Mouse (Mus musculus): ENCODE measurements at regions not wholly inside any gene's neighbourhood (a gene's known extent, or its start where the extent isn't known, plus 50 kb on each side); places are given as distances from the start of the nearest gene placed in this dataset.

GRCm38 (mm10) chr11:63671816-63672215 lies 250.3 kb downstream of the Hs3st3b1 start:
- Histone ChIP-seq H3K36me3 (ENCODE audit: control insufficient read depth, insufficient read depth, low read length) (no peaks in the 10 kb centered on the region), H3K9ac (ENCODE audit: low read length) (no peak overlapping the region), H3K9me3 (replicated peaks; ENCODE audit: control insufficient read depth, low read length) (no peaks in the 10 kb centered on the region), H3K4me1 (ENCODE audit: control insufficient read depth, insufficient read depth, low read length) (no peaks in the 10 kb centered on the region), H3K4me3 (replicated peaks; ENCODE audit: low read length) (no peak overlapping the region), H3K27ac (ENCODE audit: low read length) (no peak overlapping the region), H3K27me3 (ENCODE audit: control insufficient read depth, insufficient read depth, low read length) (no peaks in the 10 kb centered on the region), H3K4me2 (ENCODE audit: low read depth, low read length) (no peak overlapping the region)
- no peak for ATAC-seq (ENCODE audit: insufficient read depth, low FRiP score)
- 34% methylated on average over 2 of the region's 2 CpGs for WGBS

- Histone ChIP-seq H3K4me3 (replicated peaks; ENCODE audit: low read length) (no peak overlapping the region), H3K36me3 (ENCODE audit: control insufficient read depth, insufficient read depth, low read length) (no peaks in the 10 kb centered on the region), H3K4me2 (ENCODE audit: low read depth, low read length) (no peak overlapping the region), H3K27ac (ENCODE audit: low read length) (no peak overlapping the region), H3K27me3 (ENCODE audit: control insufficient read depth, insufficient read depth, low read length) (no peaks in the 10 kb centered on the region), H3K9ac (ENCODE audit: low read length) (no peak overlapping the region), H3K9me3 (replicated peaks; ENCODE audit: control insufficient read depth, low read length) (no peaks in the 10 kb centered on the region), H3K4me1 (ENCODE audit: control insufficient read depth, insufficient read depth, low read length) (no peaks in the 10 kb centered on the region)
- WGBS: 78% methylated on average over 11 of the region's 11 CpGs
- no peak for ATAC-seq (ENCODE audit: insufficient read depth, low FRiP score)
Observed at GRCm38 (mm10) chr11:63677921-63678320, 244.2 kb downstream of the Hs3st3b1 start.

DNA sequence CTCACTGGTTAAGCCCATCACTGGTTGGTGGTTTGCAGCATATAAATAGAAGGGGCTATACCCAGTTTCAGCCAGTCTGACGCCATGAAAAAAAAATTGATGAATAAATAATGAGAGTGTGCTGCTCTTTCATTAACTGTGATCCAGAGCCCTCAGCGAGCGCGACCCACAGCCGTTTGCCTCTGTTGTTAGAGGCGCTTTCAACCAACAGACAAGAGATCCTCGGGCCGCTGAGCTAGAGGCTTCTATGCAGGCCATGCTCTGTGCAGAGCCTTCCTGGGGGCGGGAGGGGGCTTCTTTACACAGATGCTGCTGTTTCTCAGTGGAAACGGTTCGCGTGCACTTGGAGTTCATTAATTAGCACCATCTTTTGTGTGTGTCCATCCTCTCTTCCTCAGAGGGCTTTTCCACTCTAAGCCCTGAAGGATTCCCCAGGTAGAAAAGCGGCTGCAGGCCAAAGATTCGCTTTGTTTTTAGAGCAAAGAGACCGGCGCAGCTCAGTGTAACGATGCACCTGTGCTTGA lies 243.6 kb downstream of the Hs3st3b1 start:
- H3K9me3 ChIP-seq (replicated peaks; ENCODE audit: control insufficient read depth, low read length): no peaks in the 10 kb centered on the region
- H3K4me2 ChIP-seq (ENCODE audit: low read depth, low read length): no peak overlapping the region
- H3K4me1 ChIP-seq (ENCODE audit: control insufficient read depth, insufficient read depth, low read length): no peaks in the 10 kb centered on the region
- no peak overlapping the region for H3K27ac ChIP-seq (ENCODE audit: low read length)
- no peak overlapping the region for H3K4me3 ChIP-seq (replicated peaks; ENCODE audit: low read length)
- ATAC-seq (ENCODE audit: insufficient read depth, low FRiP score): no peak
- 85% methylated on average over 17 of the region's 17 CpGs for WGBS
- no peaks in the 10 kb centered on the region for H3K36me3 ChIP-seq (ENCODE audit: control insufficient read depth, insufficient read depth, low read length)
- H3K9ac ChIP-seq (ENCODE audit: low read length): no peak overlapping the region
- no peaks in the 10 kb centered on the region for H3K27me3 ChIP-seq (ENCODE audit: control insufficient read depth, insufficient read depth, low read length)

DNA sequence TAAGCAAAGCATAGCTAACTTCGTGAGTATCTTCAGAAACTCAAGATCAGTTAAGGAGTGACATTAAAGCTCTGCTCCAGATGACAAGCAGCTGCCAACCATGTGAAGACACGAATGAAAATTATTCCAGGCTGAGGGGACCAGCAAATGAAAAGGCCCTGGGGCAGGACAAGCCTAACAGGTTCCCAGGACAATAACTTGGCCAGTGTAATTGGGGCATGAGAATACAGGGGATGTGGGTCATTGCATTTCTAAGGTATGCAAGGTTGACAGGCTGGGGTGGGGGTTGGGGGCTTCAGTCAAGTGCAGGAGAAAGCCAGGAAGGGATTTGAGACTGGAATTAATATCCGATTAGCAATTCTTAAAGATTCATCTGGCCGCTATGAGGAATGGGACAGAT lies 242.6 kb downstream of the Hs3st3b1 start:
- H3K36me3 ChIP-seq (ENCODE audit: control insufficient read depth, insufficient read depth, low read length): no peaks in the 10 kb centered on the region
- H3K27me3 ChIP-seq (ENCODE audit: control insufficient read depth, insufficient read depth, low read length): no peaks in the 10 kb centered on the region
- no peak overlapping the region for H3K4me2 ChIP-seq (ENCODE audit: low read depth, low read length)
- no peaks in the 10 kb centered on the region for H3K9me3 ChIP-seq (replicated peaks; ENCODE audit: control insufficient read depth, low read length)
- H3K9ac ChIP-seq (ENCODE audit: low read length): no peak overlapping the region
- 75% methylated on average over 4 of the region's 4 CpGs for WGBS
- H3K27ac ChIP-seq (ENCODE audit: low read length): no peak overlapping the region
- no peak overlapping the region for H3K4me3 ChIP-seq (replicated peaks; ENCODE audit: low read length)
- H3K4me1 ChIP-seq (ENCODE audit: control insufficient read depth, insufficient read depth, low read length): no peaks in the 10 kb centered on the region
- no peak for ATAC-seq (ENCODE audit: insufficient read depth, low FRiP score)

DNA sequence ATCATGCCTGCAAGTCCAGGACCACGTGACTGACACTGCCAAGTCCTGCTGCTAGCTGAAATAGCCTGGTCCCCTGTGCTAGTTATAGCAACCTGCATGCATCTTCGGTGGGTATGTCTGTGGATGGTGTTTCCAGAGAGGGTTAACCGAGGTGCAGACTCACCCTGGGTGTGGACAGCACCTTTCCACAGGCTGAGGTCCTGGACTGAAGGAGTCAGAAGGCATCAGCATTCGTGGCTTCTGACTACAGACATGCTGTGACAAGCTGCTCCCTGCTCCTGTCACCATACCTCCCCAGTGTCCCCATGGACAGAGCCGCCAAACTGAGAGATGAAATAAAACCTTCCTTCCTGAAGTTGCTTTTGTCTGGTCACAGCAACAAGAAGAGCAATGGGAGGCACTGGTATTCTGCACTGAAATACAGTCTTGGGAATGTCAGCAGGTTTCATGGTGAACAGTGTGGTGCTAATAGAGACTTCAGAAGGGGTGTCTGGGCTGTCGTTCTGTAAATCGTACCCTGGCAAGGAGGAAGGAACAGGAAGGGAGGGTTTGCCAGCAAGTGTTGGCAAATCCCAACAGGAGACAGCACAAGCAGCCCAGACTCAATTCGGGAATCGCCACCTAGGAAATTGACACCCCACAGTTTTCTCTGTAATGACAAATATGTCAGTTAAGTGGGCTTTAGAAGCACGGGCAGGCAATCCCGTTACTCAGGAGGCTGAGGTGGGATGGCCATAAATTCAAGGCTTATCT lies 237.7 kb downstream of the Hs3st3b1 start:
- no peak for ATAC-seq (ENCODE audit: insufficient read depth, low FRiP score)
- no peak overlapping the region for H3K27ac ChIP-seq (ENCODE audit: low read length)

GRCm38 (mm10) chr11:63691041-63691440 lies 231.0 kb downstream of the Hs3st3b1 start:
- Histone ChIP-seq H3K4me2 (ENCODE audit: low read depth, low read length) (no peak overlapping the region), H3K27me3 (ENCODE audit: control insufficient read depth, insufficient read depth, low read length) (no peaks in the 10 kb centered on the region), H3K9ac (ENCODE audit: low read length) (no peak overlapping the region), H3K9me3 (replicated peaks; ENCODE audit: control insufficient read depth, low read length) (no peaks in the 10 kb centered on the region), H3K4me3 (replicated peaks; ENCODE audit: low read length) (no peak overlapping the region), H3K4me1 (ENCODE audit: control insufficient read depth, insufficient read depth, low read length) (no peaks in the 10 kb centered on the region), H3K27ac (ENCODE audit: low read length) (no peak overlapping the region), H3K36me3 (ENCODE audit: control insufficient read depth, insufficient read depth, low read length) (no peaks in the 10 kb centered on the region)
- ATAC-seq (ENCODE audit: insufficient read depth, low FRiP score): no peak
- 51% methylated on average over 4 of the region's 4 CpGs for WGBS

More for the DNA sequence above, 237.7 kb downstream of the Hs3st3b1 start:
- H3K9ac ChIP-seq (ENCODE audit: low read length): no peak overlapping the region
- no peaks in the 10 kb centered on the region for H3K4me1 ChIP-seq (ENCODE audit: control insufficient read depth, insufficient read depth, low read length)
- H3K36me3 ChIP-seq (ENCODE audit: control insufficient read depth, insufficient read depth, low read length): no peaks in the 10 kb centered on the region
- H3K9me3 ChIP-seq (replicated peaks; ENCODE audit: control insufficient read depth, low read length): no peaks in the 10 kb centered on the region
- H3K4me2 ChIP-seq (ENCODE audit: low read depth, low read length): no peak overlapping the region
- no peak overlapping the region for H3K4me3 ChIP-seq (replicated peaks; ENCODE audit: low read length)
- no peaks in the 10 kb centered on the region for H3K27me3 ChIP-seq (ENCODE audit: control insufficient read depth, insufficient read depth, low read length)
- 54% methylated on average over 11 of the region's 11 CpGs for WGBS

DNA sequence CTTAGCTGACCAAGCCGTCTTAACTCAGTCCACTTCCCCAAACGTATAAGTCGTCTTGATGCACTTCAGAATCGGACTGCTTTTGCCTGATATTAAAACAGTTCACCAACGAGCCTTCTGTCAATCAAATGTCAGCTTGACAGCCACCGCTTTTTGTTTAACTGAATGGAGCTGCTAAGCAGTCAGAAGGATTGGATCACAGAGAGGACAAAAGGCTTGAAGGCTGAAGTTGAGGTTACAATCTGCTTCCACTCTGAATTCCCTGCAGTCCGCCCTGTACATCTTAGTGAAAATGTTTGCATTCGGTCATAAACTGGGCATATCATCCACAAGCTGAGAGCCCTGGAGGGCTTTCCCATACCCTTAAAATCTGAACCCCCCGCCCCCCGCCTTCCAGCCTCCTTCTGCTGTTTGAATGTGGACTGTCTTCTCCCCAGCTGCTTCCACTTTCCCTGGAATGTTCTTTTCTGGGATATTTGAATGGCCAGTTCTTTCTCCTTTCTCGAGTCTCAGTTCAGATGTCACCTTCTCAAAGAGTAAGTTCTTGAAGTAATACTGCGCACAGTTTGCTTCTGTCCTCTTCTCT lies 217.0 kb downstream of the Hs3st3b1 start:
- H3K27ac ChIP-seq (ENCODE audit: low read length): no peak overlapping the region
- H3K4me3 ChIP-seq (replicated peaks; ENCODE audit: low read length): no peak overlapping the region
- H3K4me1 ChIP-seq (ENCODE audit: control insufficient read depth, insufficient read depth, low read length): no peaks in the 10 kb centered on the region
- 72% methylated on average over 12 of the region's 12 CpGs for WGBS
- no peak overlapping the region for H3K4me2 ChIP-seq (ENCODE audit: low read depth, low read length)
- H3K9me3 ChIP-seq (replicated peaks; ENCODE audit: control insufficient read depth, low read length): no peaks in the 10 kb centered on the region
- no peaks in the 10 kb centered on the region for H3K27me3 ChIP-seq (ENCODE audit: control insufficient read depth, insufficient read depth, low read length)
- H3K36me3 ChIP-seq (ENCODE audit: control insufficient read depth, insufficient read depth, low read length): no peaks in the 10 kb centered on the region
- no peak overlapping the region for H3K9ac ChIP-seq (ENCODE audit: low read length)
- ATAC-seq (ENCODE audit: insufficient read depth, low FRiP score): no peak

- no peak overlapping the region for H3K4me2 ChIP-seq (ENCODE audit: low read depth, low read length)
- H3K9me3 ChIP-seq (replicated peaks; ENCODE audit: control insufficient read depth, low read length): no peaks in the 10 kb centered on the region
- no peak for ATAC-seq (ENCODE audit: insufficient read depth, low FRiP score)
- 75% methylated on average over 8 of the region's 8 CpGs for WGBS
- no peaks in the 10 kb centered on the region for H3K27me3 ChIP-seq (ENCODE audit: control insufficient read depth, insufficient read depth, low read length)
- no peak overlapping the region for H3K4me3 ChIP-seq (replicated peaks; ENCODE audit: low read length)
- no peak overlapping the region for H3K9ac ChIP-seq (ENCODE audit: low read length)
- no peak overlapping the region for H3K27ac ChIP-seq (ENCODE audit: low read length)
- H3K4me1 ChIP-seq (ENCODE audit: control insufficient read depth, insufficient read depth, low read length): no peaks in the 10 kb centered on the region
- no peaks in the 10 kb centered on the region for H3K36me3 ChIP-seq (ENCODE audit: control insufficient read depth, insufficient read depth, low read length)
Observed at GRCm38 (mm10) chr11:63706057-63706456, 216.0 kb downstream of the Hs3st3b1 start.

DNA sequence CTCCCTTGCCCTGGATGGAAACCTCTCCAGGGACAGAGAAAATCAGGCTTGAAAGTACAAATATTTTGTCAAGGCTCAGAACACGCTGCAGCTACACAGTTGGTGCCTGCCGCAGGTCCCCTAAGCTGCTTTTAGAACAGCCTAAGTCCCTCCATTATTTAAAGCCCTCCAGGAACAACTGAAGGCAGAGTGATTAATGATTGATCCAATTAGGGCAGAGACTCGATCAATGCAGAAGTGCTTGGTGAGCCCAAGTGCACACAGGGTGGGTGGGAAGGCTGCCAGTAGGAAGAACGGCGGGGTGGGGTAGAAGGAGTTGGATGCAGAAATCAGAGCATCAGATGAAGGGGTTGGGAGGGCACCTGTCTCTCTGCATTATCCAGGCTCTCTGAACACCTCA lies 215.0 kb downstream of the Hs3st3b1 start:
- ATAC-seq (ENCODE audit: insufficient read depth, low FRiP score): no peak
- no peak overlapping the region for H3K9ac ChIP-seq (ENCODE audit: low read length)
- WGBS: 30% methylated on average over 5 of the region's 5 CpGs
- H3K4me3 ChIP-seq (replicated peaks; ENCODE audit: low read length): no peak overlapping the region
- no peaks in the 10 kb centered on the region for H3K9me3 ChIP-seq (replicated peaks; ENCODE audit: control insufficient read depth, low read length)
- H3K27ac ChIP-seq (ENCODE audit: low read length): no peak overlapping the region
- H3K4me1 ChIP-seq (ENCODE audit: control insufficient read depth, insufficient read depth, low read length): no peaks in the 10 kb centered on the region
- H3K36me3 ChIP-seq (ENCODE audit: control insufficient read depth, insufficient read depth, low read length): no peaks in the 10 kb centered on the region
- H3K4me2 ChIP-seq (ENCODE audit: low read depth, low read length): no peak overlapping the region
- H3K27me3 ChIP-seq (ENCODE audit: control insufficient read depth, insufficient read depth, low read length): no peaks in the 10 kb centered on the region

All from stomach, embryonic 16.5 days (tissue).